Mouse (Mus musculus) olfactory bulb, adult 2 months (tissue): ENCODE results near the gene Prmt2. TPM values are rescaled to one million over a fixed set of nuclear protein-coding genes. Genes with fewer than 3 reads are reported as not detected.

Experiments
- H3K27ac ChIP-seq: fragments of 200-500 bp; 2 replicates; pipeline ENCODE4 v1.5.1; 2012; ENCODE audit warnings: low read depth, low read length; ENCODE audit not compliant: insufficient read depth
- H3K4me1 ChIP-seq: fragments of 200-500 bp; 2 replicates; pipeline ENCODE4 v1.6.1; 2012; ENCODE audit warnings: low read length; ENCODE audit not compliant: control insufficient read depth, insufficient read depth
- H3K4me3 ChIP-seq: fragments of 200-500 bp; 2 replicates; pipeline ENCODE4 v1.5.1; 2012; ENCODE audit warnings: mild to moderate bottlenecking, low read depth, low read length, moderate library complexity; ENCODE audit not compliant: insufficient read depth
- CTCF ChIP-seq: fragments of 200-500 bp; IDR thresholded peaks from 2 replicates; pipeline ENCODE4 v1.5.1; 2012; ENCODE audit warnings: low read depth, mild to moderate bottlenecking, low read length, moderate library complexity; ENCODE audit not compliant: insufficient read depth
- POLR2A ChIP-seq: fragments of 200-500 bp; IDR thresholded peaks from 2 replicates; pipeline ENCODE4 v1.6.1; 2012; ENCODE audit warnings: mild to moderate bottlenecking, low read depth, low read length, moderate library complexity; ENCODE audit not compliant: insufficient read depth
- WGBS: fragments of 180-500 bp; shearing (Covaris S2); methylation state at CpG from one replicate; pipeline ENCODE4 v1.1.7; 2018; 5-methylcytosine and 5-hydroxymethylcytosine counted together
- polyA plus RNA-seq: library from polyadenylated mRNA; stranded (reverse); fragments of >200 nt; gene quantifications from 2 replicates; pipeline ENCODE4 v1.2.4, GENCODE M21; 2012; ENCODE audit warnings: low replicate concordance; ENCODE audit not compliant: missing spikeins, insufficient read depth, insufficient read length

Gene Prmt2
- polyA plus RNA-seq, 1 experiment = not detected

GRCm38 (mm10) chr10:76203798-76204283 is 33.8 kb downstream of the Prmt2 start:
- Histone ChIP-seq H3K4me3 (peak overlapping the region; percentile 35), H3K27ac (no peak overlapping the region), H3K4me1 (no peaks in the 10 kb centered on the region)
- TF ChIP-seq POLR2A (no peak), CTCF (peak; percentile 24; the same call in 1 of the 2 replicates)
- WGBS = 27% methylated on average over 17 of the region's 18 CpGs

- WGBS = 10% methylated on average over 7 of the region's 7 CpGs
- TF ChIP-seq CTCF = no peak
- no peak for TF ChIP-seq POLR2A
- H3K4me3 ChIP-seq = no peak overlapping the region
- H3K4me1 ChIP-seq = no peaks in the 10 kb centered on the region
- H3K27ac ChIP-seq = no peak overlapping the region
These were observed 35.7 kb downstream of the Prmt2 start for GRCm38 (mm10) chr10:76201978-76202377.

GRCm38 (mm10) chr10:76201416-76201815 is 36.2 kb downstream of the Prmt2 start:
- WGBS = 88% methylated on average over 3 of the region's 3 CpGs
- H3K27ac ChIP-seq = no peak overlapping the region
- no peak for TF ChIP-seq CTCF
- no peak for TF ChIP-seq POLR2A

GRCm38 (mm10) chr10:76188010-76188409 is 49.7 kb downstream of the Prmt2 start:
- 94% methylated on average over 1 of the region's 1 CpGs for WGBS
- H3K4me1 ChIP-seq = no peaks in the 10 kb centered on the region
- H3K27ac ChIP-seq = no peak overlapping the region
- H3K4me3 ChIP-seq = no peak overlapping the region
- TF ChIP-seq POLR2A = no peak
- no peak for TF ChIP-seq CTCF

More at GRCm38 (mm10) chr10:76201416-76201815, 36.2 kb downstream of the Prmt2 start:
- no peaks in the 10 kb centered on the region for H3K4me1 ChIP-seq
- no peak overlapping the region for H3K4me3 ChIP-seq

GRCm38 (mm10) chr10:76185216-76185615 is 52.4 kb downstream of the Prmt2 start:
- TF ChIP-seq POLR2A = no peak
- no peak for TF ChIP-seq CTCF
- H3K4me3 ChIP-seq = no peak overlapping the region
- 73% methylated on average over 4 of the region's 4 CpGs for WGBS
- H3K27ac ChIP-seq = no peak overlapping the region
- no peaks in the 10 kb centered on the region for H3K4me1 ChIP-seq

GRCm38 (mm10) chr10:76174899-76175298 is 62.8 kb downstream of the Prmt2 start:
- no peak for TF ChIP-seq CTCF
- no peak for TF ChIP-seq POLR2A
- 42% methylated on average over 2 of the region's 2 CpGs for whole genome bisulfite sequencing
- Histone ChIP-seq H3K4me1 (0 out of 2 replicates have a peak, but pooled peaks cover 3% of the 10 kb centered on the region), H3K4me3 (no peak overlapping the region), H3K27ac (no peak overlapping the region)

- Histone ChIP-seq H3K4me1 (no peaks in the 10 kb centered on the region), H3K4me3 (no peak overlapping the region), H3K27ac (no peak overlapping the region)
- TF ChIP-seq CTCF (no peak), POLR2A (no peak)
- WGBS = 88% methylated on average over 1 of the region's 1 CpGs
These were observed 79.7 kb downstream of the Prmt2 start for GRCm38 (mm10) chr10:76158009-76158408.

- H3K27ac ChIP-seq = no peak overlapping the region
- no peak for TF ChIP-seq CTCF
- no peak for TF ChIP-seq POLR2A
- 83% methylated on average over 5 of the region's 5 CpGs for WGBS
- no peak overlapping the region for H3K4me3 ChIP-seq
- no peaks in the 10 kb centered on the region for H3K4me1 ChIP-seq
These were observed 80.1 kb downstream of the Prmt2 start for GRCm38 (mm10) chr10:76157528-76157927.

Other genes with a start within 250 kb of the Prmt2 start
- gene Zfp280b, start 205.2 kb downstream of the Prmt2 start, polyA plus RNA-seq = not detected in 2 replicates
- not detected in 2 replicates for gene Slc5a4b, start 126.9 kb downstream of the Prmt2 start, polyA plus RNA-seq
- not detected in 2 replicates for gene Slc5a4a, start 90.4 kb downstream of the Prmt2 start, polyA plus RNA-seq
- 277 TPM in 1 of 2 replicates, not detected in the other for gene S100b, start 16.0 kb upstream of the Prmt2 start, polyA plus RNA-seq
- not detected in 2 replicates for gene Dip2a, start 107.4 kb upstream of the Prmt2 start, polyA plus RNA-seq
- gene AC141477.1, start 202.6 kb upstream of the Prmt2 start, polyA plus RNA-seq = not detected in 2 replicates
- not detected in 2 replicates for gene Pcnt, start 204.9 kb upstream of the Prmt2 start, polyA plus RNA-seq
- not detected in 2 replicates for gene 2610028H24Rik, start 211.2 kb upstream of the Prmt2 start, polyA plus RNA-seq
- gene Mcm3ap, start 231.1 kb upstream of the Prmt2 start, polyA plus RNA-seq = not detected in 2 replicates
- not detected in 2 replicates for gene Ybey, start 231.2 kb upstream of the Prmt2 start, polyA plus RNA-seq